Mouse (Mus musculus) thymus, adult 2 months (tissue): ENCODE data around the gene Cer1.

Source experiments
- CTCF ChIP-seq: fragments of 200-500 bp; IDR thresholded peaks from 2 replicates; pipeline ENCODE4 v1.5.1; 2012; ENCODE audit warnings: mild to moderate bottlenecking, control low read depth, low read length, moderate library complexity, borderline replicate concordance; ENCODE audit not compliant: control insufficient read depth, poor library complexity, insufficient read depth; ENCODE audit errors: extremely low read depth
- POLR2A ChIP-seq: fragments of 200-500 bp; IDR thresholded peaks from 2 replicates; pipeline ENCODE4 v1.6.1; 2012; ENCODE audit warnings: mild to moderate bottlenecking, low read length, control low read depth, moderate library complexity; ENCODE audit not compliant: control insufficient read depth, poor library complexity, insufficient read depth; ENCODE audit errors: extremely low read depth

DNA sequence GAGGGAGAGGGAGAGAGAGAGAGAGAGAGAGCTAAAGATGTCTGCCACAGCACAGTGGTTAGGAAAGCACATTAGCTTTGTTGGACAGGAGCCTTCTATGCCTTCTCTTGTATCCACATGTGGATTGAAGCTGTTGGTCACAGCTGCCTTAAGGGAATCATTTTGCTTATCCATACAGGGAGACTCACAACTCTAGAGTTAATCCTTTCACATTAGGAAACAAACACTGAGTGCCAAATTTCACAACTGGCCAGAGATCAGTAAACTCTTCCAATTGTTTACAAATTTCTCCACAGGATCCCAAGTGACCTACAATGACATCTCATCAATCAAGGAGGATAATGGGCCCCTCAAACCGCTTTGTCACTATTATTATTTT, 576 bp upstream of the Cer1 start:
- TF ChIP-seq CTCF (no peak), POLR2A (no peak)
